Mouse (Mus musculus): Measurements from ENCODE around the gene Fgfr2. TPM values are rescaled to one million over a fixed set of nuclear protein-coding genes. Genes with fewer than 3 reads are reported as not detected.
"Not testable (repeated sequence)": the region's sequence is repeated elsewhere in the genome, so short reads cannot be mapped to it uniquely, and the experiment has no call there.

The Fgfr2 gene
- polyA plus RNA-seq, 1 experiment = 14.8 TPM

- 84% methylated on average over 3 of the region's 3 CpGs for whole genome bisulfite sequencing
- Histone ChIP-seq H3K4me1 (ENCODE audit: control insufficient read depth, insufficient read depth, low read length) (no peaks in the 10 kb centered on the region), H3K27me3 (replicated peaks; ENCODE audit: control insufficient read depth, insufficient read depth, low read length) (no peaks in the 10 kb centered on the region), H3K36me3 (ENCODE audit: control insufficient read depth, insufficient read depth, low read length) (no peaks in the 10 kb centered on the region), H3K27ac (ENCODE audit: insufficient read depth, low read depth, low read length) (no peak overlapping the region), H3K4me3 (ENCODE audit: insufficient read depth, low read depth, low read length) (no peak overlapping the region)
- TF ChIP-seq POLR2A (IDR thresholded peaks at IDR 0.05; ENCODE audit: low read depth, low read length) = no peak
- TF ChIP-seq CTCF (conservative IDR thresholded peaks at IDR 0.05; ENCODE audit: insufficient read depth, insufficient read length, low read depth, low read length) = no peak
- no peak for DNase-seq
These were observed 2981.9 kb downstream of the Fgfr2 start for GRCm38 (mm10) chr7:130141088-130141873.

DNA sequence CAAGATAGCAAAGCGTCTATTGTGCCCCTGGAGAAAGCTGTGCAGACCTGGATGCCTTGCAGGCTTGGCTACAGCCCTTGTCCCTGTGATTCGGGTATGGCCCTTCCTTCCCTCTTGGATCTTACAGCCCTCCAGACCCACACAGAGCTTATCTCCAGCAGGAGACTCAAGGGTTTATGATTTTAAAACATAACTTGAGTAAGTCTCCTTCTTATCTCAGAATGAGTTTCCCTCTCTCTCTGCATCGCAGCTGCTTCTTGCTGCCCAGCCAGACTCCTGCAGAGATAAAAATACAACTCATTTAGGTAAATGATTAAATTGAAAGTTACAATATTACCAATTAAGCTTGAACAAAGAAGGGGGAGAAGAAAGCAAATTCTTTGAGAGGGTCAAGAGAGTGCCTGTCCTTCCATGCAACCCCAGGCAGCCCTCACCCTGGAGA lies 2988.2 kb downstream of the Fgfr2 start:
- Histone ChIP-seq H3K36me3 (ENCODE audit: control insufficient read depth, insufficient read depth, low read length) (no peaks in the 10 kb centered on the region), H3K4me3 (ENCODE audit: insufficient read depth, low read depth, low read length) (no peak overlapping the region), H3K4me1 (ENCODE audit: control insufficient read depth, insufficient read depth, low read length) (peaks cover 2% of the 10 kb centered on the region; the same call in 1 of the 2 replicates), H3K27me3 (replicated peaks; ENCODE audit: control insufficient read depth, insufficient read depth, low read length) (no peaks in the 10 kb centered on the region), H3K27ac (ENCODE audit: insufficient read depth, low read depth, low read length) (peak overlapping the region; percentile 39; the same call in 1 of the 2 replicates)
- WGBS = 29% methylated on average over 3 of the region's 3 CpGs
- TF ChIP-seq CTCF (conservative IDR thresholded peaks at IDR 0.05; ENCODE audit: insufficient read depth, insufficient read length, low read depth, low read length) (no peak), POLR2A (IDR thresholded peaks at IDR 0.05; ENCODE audit: low read depth, low read length) (no peak)
- DNase-seq = peak; percentile 57

DNA sequence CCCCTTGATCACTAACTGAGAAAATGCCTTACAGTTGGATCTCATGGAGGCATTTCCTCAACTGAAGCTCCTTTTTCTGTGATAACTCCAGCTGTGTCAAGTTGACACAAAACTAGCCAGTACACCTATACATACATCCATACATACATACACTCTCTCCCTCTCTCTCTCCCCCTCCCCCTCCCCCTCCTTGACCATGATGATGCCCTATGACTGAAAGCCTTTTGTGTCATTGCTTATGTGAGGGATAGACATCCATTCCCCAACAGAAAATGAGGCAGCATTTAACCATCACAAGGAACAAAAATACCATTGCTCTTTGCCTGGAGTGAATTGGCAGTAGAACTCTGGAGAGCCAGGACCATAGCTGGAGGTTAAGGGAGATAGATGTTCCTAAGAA lies 2988.7 kb downstream of the Fgfr2 start:
- not testable (repeated sequence) for H3K4me3 ChIP-seq (ENCODE audit: insufficient read depth, low read depth, low read length); H3K27me3 ChIP-seq (replicated peaks; ENCODE audit: control insufficient read depth, insufficient read depth, low read length); H3K4me1 ChIP-seq (ENCODE audit: control insufficient read depth, insufficient read depth, low read length); DNase-seq; H3K36me3 ChIP-seq (ENCODE audit: control insufficient read depth, insufficient read depth, low read length)
- peak overlapping the region; percentile 39; the same call in 1 of the 2 replicates for H3K27ac ChIP-seq (ENCODE audit: insufficient read depth, low read depth, low read length)

- DNase-seq = no peak
- Histone ChIP-seq H3K4me3 (ENCODE audit: insufficient read depth, low read depth, low read length) (no peak overlapping the region), H3K36me3 (ENCODE audit: control insufficient read depth, insufficient read depth, low read length) (no peaks in the 10 kb centered on the region), H3K4me1 (ENCODE audit: control insufficient read depth, insufficient read depth, low read length) (peaks cover 2% of the 10 kb centered on the region; the same call in 1 of the 2 replicates), H3K27ac (ENCODE audit: insufficient read depth, low read depth, low read length) (no peak overlapping the region), H3K27me3 (replicated peaks; ENCODE audit: control insufficient read depth, insufficient read depth, low read length) (no peaks in the 10 kb centered on the region)
- no peak for TF ChIP-seq POLR2A (IDR thresholded peaks at IDR 0.05; ENCODE audit: low read depth, low read length)
- TF ChIP-seq CTCF (conservative IDR thresholded peaks at IDR 0.05; ENCODE audit: insufficient read depth, insufficient read length, low read depth, low read length) = no peak
- 92% methylated on average over 5 of the region's 5 CpGs for WGBS
These were observed 2992.9 kb downstream of the Fgfr2 start for GRCm38 (mm10) chr7:130130226-130130625.

- H3K36me3 ChIP-seq (ENCODE audit: control insufficient read depth, insufficient read depth, low read length) = no peaks in the 10 kb centered on the region
- TF ChIP-seq CTCF (conservative IDR thresholded peaks at IDR 0.05; ENCODE audit: insufficient read depth, insufficient read length, low read depth, low read length) (no peak), POLR2A (IDR thresholded peaks at IDR 0.05; ENCODE audit: low read depth, low read length) (no peak)
- no peak overlapping the region for H3K4me3 ChIP-seq (ENCODE audit: insufficient read depth, low read depth, low read length)
- no peaks in the 10 kb centered on the region for H3K27me3 ChIP-seq (replicated peaks; ENCODE audit: control insufficient read depth, insufficient read depth, low read length)
- peaks cover 2% of the 10 kb centered on the region; the same call in 1 of the 2 replicates for H3K4me1 ChIP-seq (ENCODE audit: control insufficient read depth, insufficient read depth, low read length)
- 48% methylated on average over 16 of the region's 16 CpGs for WGBS
- no peak overlapping the region for H3K27ac ChIP-seq (ENCODE audit: insufficient read depth, low read depth, low read length)
- no peak for DNase-seq
These were observed 2993.7 kb downstream of the Fgfr2 start for GRCm38 (mm10) chr7:130129359-130129960.

GRCm38 (mm10) chr7:130121507-130121906 lies 3001.6 kb downstream of the Fgfr2 start:
- Histone ChIP-seq H3K27me3 (replicated peaks; ENCODE audit: control insufficient read depth, insufficient read depth, low read length) (no peaks in the 10 kb centered on the region), H3K36me3 (ENCODE audit: control insufficient read depth, insufficient read depth, low read length) (no peaks in the 10 kb centered on the region), H3K4me1 (ENCODE audit: control insufficient read depth, insufficient read depth, low read length) (no peaks in the 10 kb centered on the region), H3K27ac (ENCODE audit: insufficient read depth, low read depth, low read length) (no peak overlapping the region), H3K4me3 (ENCODE audit: insufficient read depth, low read depth, low read length) (no peak overlapping the region)
- DNase-seq = no peak
- 10% methylated on average over 2 of the region's 2 CpGs for WGBS
- TF ChIP-seq CTCF (conservative IDR thresholded peaks at IDR 0.05; ENCODE audit: insufficient read depth, insufficient read length, low read depth, low read length) (no peak), POLR2A (IDR thresholded peaks at IDR 0.05; ENCODE audit: low read depth, low read length) (no peak)

GRCm38 (mm10) chr7:130119466-130119865 lies 3003.7 kb downstream of the Fgfr2 start:
- no peak for DNase-seq
- WGBS = 52% methylated on average over 6 of the region's 6 CpGs
- no peak overlapping the region for H3K27ac ChIP-seq (ENCODE audit: insufficient read depth, low read depth, low read length)

More at GRCm38 (mm10) chr7:130119466-130119865, 3003.7 kb downstream of the Fgfr2 start:
- H3K4me3 ChIP-seq (ENCODE audit: insufficient read depth, low read depth, low read length) = no peak overlapping the region
- no peaks in the 10 kb centered on the region for H3K27me3 ChIP-seq (replicated peaks; ENCODE audit: control insufficient read depth, insufficient read depth, low read length)
- TF ChIP-seq CTCF (conservative IDR thresholded peaks at IDR 0.05; ENCODE audit: insufficient read depth, insufficient read length, low read depth, low read length) (no peak), POLR2A (IDR thresholded peaks at IDR 0.05; ENCODE audit: low read depth, low read length) (no peak)
- H3K4me1 ChIP-seq (ENCODE audit: control insufficient read depth, insufficient read depth, low read length) = no peaks in the 10 kb centered on the region; the same call in 1 of the 2 replicates
- H3K36me3 ChIP-seq (ENCODE audit: control insufficient read depth, insufficient read depth, low read length) = no peaks in the 10 kb centered on the region

Measured in kidney, adult 2 months (tissue).